Mouse (Mus musculus): ENCODE results near the gene AI481877.

Gene AI481877

GRCm38 (mm10) chr4:59034918-59035785 is 103.6 kb downstream of the AI481877 start, which contains the start of gene Gng10:
Gng10 (plus strand) TSS chr4:59035088.
- peak; percentile 96 for ATAC-seq (ENCODE audit: low TSS enrichment)

GRCm38 (mm10) chr4:59034325-59034917 is 104.4 kb downstream of the AI481877 start:
- ATAC-seq (ENCODE audit: low TSS enrichment) = no peak

DNA sequence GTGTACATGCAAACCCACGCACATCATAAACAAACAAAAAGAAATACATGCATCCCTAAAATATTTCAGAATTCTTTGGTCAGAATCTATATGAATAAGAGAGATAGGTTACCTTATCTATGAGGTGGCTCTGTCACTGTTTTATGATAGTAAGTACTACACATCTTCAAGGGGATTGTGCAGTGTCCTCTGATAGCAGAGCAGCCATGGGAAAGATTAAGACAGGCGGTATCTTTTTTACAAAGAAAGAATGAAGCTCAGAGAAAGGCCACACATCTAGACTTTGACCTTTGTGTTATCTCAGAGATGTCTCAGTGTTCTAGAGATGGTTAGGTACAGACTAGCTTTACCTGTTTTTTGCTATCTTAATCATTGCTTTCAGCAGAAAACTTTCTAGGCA is 121.9 kb downstream of the AI481877 start:
- ATAC-seq (ENCODE audit: low TSS enrichment) = no peak

DNA sequence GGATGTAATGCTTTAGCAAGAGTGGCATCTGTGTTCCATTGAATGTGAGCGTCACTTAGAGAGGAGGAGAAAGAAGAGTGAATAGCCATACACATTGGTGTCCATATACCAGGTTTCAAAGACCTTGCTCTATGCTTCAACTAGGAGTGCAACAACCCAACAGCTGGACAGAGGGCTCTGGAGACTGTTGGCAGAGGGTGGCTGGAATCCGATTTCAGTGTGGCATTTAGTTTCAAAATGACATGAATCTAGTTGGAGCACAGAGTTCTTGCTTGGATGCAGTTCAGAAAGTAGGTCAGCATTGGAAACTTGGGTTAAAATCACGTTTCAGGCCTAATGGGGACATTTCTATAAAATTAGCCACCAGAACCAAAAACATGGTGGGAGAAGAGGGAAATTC is 123.6 kb downstream of the AI481877 start:
- ATAC-seq (ENCODE audit: low TSS enrichment) = no peak

DNA sequence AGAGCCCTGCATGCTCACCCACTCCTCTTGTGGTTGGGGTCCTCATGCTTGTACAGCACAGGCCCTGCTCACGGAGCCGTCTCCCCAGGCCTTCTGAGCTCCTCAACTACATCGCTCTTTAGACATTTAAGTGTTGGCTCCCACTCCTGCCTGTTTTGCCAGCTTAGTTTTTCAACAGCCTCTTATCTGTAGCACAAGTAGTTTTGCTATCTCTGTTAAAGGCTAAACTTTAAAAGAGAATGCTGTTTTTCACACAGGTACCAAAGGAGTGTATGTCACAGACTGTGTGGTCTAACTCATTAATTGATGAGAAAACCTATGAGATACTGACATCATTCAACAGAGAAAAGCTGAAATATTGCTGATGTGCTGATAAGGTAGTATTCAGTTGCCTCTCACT is 127.3 kb downstream of the AI481877 start:
- ATAC-seq (ENCODE audit: low TSS enrichment) = no peak

- ATAC-seq (ENCODE audit: low TSS enrichment) = no peak
Observed at GRCm38 (mm10) chr4:59009696-59010095, 129.1 kb downstream of the AI481877 start.

DNA sequence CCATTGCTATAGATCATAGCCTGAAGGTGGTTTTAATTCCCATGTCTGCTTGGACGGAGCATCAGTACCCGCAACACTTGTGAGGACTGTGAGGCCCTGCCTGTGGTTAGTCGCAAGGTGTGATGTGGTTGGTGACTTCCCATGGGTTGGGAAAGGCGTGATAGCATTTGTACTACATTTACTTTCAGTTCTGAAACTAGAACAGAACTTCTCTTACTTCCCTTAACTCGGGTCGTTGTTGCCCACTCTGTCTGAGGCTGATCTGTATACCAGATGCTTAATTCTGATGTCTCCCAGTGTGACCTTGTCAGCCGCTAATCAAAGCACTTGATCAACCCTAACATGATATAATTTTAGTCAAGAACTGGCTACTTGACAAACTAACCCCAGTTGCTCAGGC is 129.6 kb downstream of the AI481877 start:
- no peak for ATAC-seq (ENCODE audit: low TSS enrichment)

DNA sequence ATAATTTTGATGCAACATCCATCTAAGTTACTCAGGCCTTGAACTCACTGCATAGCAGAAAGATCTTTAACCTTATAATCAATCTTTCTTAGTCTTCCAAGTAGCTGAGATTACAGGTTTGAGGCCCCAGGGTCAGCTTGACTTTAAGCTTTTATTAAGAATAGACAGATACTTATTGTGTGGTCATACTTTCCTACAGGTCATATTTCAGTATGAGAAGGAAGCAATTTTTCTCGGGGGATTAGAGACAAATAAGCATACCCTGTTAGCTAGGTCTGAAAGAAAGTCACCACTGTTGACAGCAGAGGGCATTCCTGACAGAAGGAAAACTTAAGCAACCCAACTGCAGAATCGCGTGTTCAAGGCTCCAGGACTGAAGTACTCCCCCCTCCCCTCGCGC is 130.8 kb downstream of the AI481877 start:
- ATAC-seq (ENCODE audit: low TSS enrichment) = no peak

DNA sequence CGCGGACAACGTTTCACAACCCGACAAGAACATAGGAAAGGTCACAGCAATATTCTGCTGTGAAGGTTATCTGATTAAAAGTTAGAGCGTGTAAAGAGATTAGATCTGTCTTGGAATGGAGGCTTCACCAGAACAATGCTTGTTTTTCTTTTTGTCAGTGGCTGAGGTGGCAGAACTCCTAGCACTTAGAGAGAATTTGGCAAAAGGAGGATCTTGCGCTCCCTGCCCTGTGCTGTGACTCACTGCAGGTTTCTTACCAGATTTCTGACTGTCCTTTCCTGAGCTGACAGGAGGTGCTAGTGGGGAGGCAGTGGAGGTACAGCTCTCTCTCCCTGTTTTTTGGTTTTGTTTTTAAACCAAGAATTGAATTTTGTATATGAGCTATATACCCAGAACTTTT is 131.8 kb downstream of the AI481877 start:
- 0 out of 2 replicates have a peak, but pooled peaks have one; percentile 25 for ATAC-seq (ENCODE audit: low TSS enrichment)

- ATAC-seq (ENCODE audit: low TSS enrichment) = no peak
Observed at GRCm38 (mm10) chr4:59006211-59006610, 132.6 kb downstream of the AI481877 start.

DNA sequence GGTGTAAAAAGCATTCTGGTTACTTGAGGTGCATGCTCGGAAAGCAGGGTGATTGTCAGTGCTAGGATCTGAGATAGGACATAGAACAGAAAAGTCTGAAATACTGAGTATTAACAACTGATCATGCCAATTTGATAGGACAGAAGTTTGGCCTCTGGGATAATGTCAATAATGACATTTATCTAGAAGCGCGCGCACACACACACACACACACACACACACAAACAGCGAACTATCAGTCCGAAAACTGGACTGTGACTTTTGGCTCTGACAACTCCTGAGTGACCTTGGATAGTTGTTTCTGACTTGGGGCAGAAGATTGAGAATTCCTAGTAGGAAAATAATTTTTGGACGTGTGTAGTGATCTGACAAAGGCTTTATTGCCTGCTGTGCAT is 135.0 kb downstream of the AI481877 start:
- no peak; the same call in 1 of the 2 replicates for ATAC-seq (ENCODE audit: low TSS enrichment)

GRCm38 (mm10) chr4:59002948-59003805 is 135.6 kb downstream of the AI481877 start, which contains the start of gene Gm20503:
Gm20503 (plus strand) TSS chr4:59003210.
- ATAC-seq (ENCODE audit: low TSS enrichment) = peak; percentile 94

GRCm38 (mm10) chr4:59000614-59001013 is 138.2 kb downstream of the AI481877 start:
- no peak for ATAC-seq (ENCODE audit: low TSS enrichment)

DNA sequence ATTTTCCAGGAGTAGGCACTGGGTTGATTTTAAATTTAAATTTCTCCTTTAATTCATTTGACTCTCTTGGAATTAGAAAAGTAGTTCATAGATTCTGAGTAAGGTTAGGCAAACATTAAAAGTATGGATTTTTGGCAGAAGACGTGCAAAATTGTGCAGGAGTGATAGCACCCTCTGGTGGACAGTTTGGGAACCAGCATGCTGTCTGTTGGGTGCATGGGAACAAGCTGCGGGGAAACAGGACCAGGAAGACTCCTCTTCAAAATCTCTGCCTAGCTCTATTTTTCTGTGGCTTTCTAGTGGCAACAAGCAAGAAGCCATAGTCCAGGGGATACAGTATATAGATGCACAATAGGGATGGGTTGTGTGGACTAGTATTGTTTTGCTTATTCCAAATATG is 139.1 kb downstream of the AI481877 start:
- peak; percentile 41; the same call in 1 of the 2 replicates for ATAC-seq (ENCODE audit: low TSS enrichment)

GRCm38 (mm10) chr4:58998688-58999087 is 140.1 kb downstream of the AI481877 start:
- ATAC-seq (ENCODE audit: low TSS enrichment) = no peak

DNA sequence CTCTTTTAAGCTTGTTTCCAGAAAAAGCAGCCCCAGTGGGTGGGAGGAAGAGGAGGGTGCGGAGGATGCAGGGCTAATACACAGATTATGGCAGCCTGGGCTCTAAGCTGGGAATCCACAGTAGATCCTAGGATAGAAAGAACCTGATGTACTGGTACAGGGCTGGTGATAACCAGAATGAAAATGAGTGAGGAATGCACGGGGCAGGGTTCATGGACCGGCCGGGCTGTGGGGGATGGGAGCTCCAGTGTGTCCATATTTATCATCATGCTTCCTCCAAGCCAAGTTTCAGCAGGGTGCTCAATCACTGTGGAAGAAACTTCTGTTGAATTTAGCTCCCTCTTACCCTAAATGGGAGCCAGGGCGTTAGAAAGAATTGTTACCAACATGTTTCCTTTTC is 141.7 kb downstream of the AI481877 start:
- no peak for ATAC-seq (ENCODE audit: low TSS enrichment)

DNA sequence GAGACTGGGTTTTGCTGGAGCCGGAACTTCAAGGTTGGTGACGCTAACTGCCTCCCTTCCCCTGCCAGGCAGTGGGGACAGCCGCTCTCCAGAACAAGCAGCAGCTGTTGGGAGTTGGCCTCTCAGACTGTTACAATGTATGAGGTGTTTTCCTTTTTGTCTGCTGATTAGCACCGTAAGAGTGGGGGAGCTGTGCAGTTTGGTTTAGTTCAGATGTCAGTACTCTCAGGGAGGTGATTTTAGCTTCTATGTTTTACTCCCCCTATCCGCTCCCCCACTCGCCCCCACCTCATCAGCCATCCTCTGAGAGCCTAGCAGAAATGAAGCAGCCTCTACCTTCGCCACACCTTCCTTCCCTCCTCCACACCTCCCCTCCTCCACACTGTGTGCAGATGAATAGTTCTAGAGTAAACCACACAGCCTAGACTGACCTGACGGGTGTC is 143.5 kb downstream of the AI481877 start:
- ATAC-seq (ENCODE audit: low TSS enrichment) = no peak

DNA sequence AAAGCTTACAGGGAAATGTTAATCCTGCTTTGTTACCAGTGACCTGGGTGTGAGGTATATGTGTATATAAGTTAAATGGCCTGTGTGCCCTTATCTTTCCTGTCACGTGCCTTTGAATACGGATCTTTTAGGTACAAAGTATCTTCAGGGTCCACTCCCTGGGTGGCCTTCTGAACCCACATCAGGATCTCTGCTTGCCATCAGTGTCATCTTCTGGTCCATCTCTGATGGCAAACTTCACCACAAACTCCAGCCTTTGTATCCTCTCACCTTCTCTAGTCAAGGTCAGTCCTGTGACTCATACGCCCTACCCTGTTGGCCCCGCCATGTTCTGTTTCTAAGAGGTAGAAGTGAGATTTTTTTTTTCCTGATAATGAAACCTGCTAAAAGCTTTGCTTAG is 144.0 kb downstream of the AI481877 start, which contains the start of gene Dnajc25:
TSS of gene Dnajc25 (plus strand) at position 301 of the 400 bp plus-strand sequence.
- ATAC-seq (ENCODE audit: low TSS enrichment) = no peak

Data from frontal cortex, adult (tissue).